Mouse (Mus musculus) kidney, embryonic 14.5 days (tissue): ENCODE measurements at regions not wholly inside any gene's neighbourhood (a gene's known extent, or its start where the extent isn't known, plus 50 kb on each side); places are given as distances from the start of the nearest gene placed in this dataset.

Source experiments
- ATAC-seq: fragments of 200-750 bp; cut with Nextera tagmentation; 2 replicates; pipeline ENCODE4 v1.8.0; 2017; ENCODE audit warnings: moderate number of reproducible peaks, mild to moderate bottlenecking, moderate TSS enrichment, moderate library complexity; ENCODE audit not compliant: low FRiP score, low TSS enrichment
- H3K27ac ChIP-seq: fragments of 300-500 bp; sonication (generic); 2 replicates; pipeline ENCODE4 v1.5.1; 2014; ENCODE audit warnings: low read depth, mild to moderate bottlenecking, low read length, moderate library complexity, mixed read lengths
- H3K27me3 ChIP-seq: fragments of 300-500 bp; sonication (generic); 2 replicates; pipeline ENCODE4 v1.6.1; 2014; ENCODE audit warnings: mild to moderate bottlenecking, low read length; ENCODE audit not compliant: control insufficient read depth, insufficient read depth
- H3K36me3 ChIP-seq: fragments of 300-500 bp; sonication (generic); 2 replicates; pipeline ENCODE4 v1.6.1; 2014; ENCODE audit warnings: low read length, mixed read lengths; ENCODE audit not compliant: control insufficient read depth, insufficient read depth
- H3K4me1 ChIP-seq: fragments of 300-500 bp; sonication (generic); 2 replicates; pipeline ENCODE4 v1.6.1; 2014; ENCODE audit warnings: low read length, mixed read lengths; ENCODE audit not compliant: control insufficient read depth, insufficient read depth
- H3K4me2 ChIP-seq: fragments of 300-500 bp; sonication (generic); replicated peaks from 2 replicates; pipeline ENCODE4 v1.6.1; 2014; ENCODE audit warnings: low read depth, mild to moderate bottlenecking, low read length
- H3K4me3 ChIP-seq: fragments of 300-500 bp; sonication (generic); 2 replicates; pipeline ENCODE4 v1.5.1; 2014; ENCODE audit warnings: mild to moderate bottlenecking, low read length
- H3K9ac ChIP-seq: fragments of 300-500 bp; sonication (generic); 2 replicates; pipeline ENCODE4 v1.6.1; 2014; ENCODE audit warnings: low read depth, mild to moderate bottlenecking, low read length, moderate library complexity
- H3K9me3 ChIP-seq: fragments of 300-500 bp; sonication (generic); 2 replicates; pipeline ENCODE4 v1.6.1; 2016; ENCODE audit warnings: low read length; ENCODE audit not compliant: control insufficient read depth
- WGBS: fragments of 180-500 bp; shearing (Covaris S2); extraction: QIAGEN DNeasy Blood & Tissue Kit; methylation state at CpG from one replicate; pipeline ENCODE4 v1.1.7; 2014; 5-methylcytosine and 5-hydroxymethylcytosine counted together

DNA sequence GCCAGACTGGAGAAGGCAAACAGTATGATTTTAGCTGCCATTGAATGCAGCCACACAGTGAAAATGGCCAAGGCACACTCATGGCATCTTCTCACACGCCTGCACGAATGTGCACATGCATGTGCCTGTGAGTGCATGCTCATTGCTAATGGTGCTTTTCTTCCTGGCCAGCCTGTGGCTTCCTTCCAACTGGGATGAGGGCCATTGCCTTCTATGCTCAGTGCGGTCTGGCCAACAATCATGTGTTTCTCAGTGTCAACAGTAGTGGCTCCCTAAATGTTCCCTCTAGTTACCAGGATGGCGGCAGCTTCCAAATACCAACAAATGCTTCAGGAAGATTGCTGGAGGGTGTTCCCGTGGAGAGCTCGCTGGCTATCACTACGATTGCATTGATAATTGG, 131.7 kb upstream of the Sall1 start:
- no peak overlapping the region for H3K4me2 ChIP-seq
- H3K4me1 ChIP-seq, result no peaks in the 10 kb centered on the region
- no peaks in the 10 kb centered on the region for H3K9me3 ChIP-seq
- H3K9ac ChIP-seq, result no peak overlapping the region
- WGBS, result 89% methylated on average over 7 of the region's 7 CpGs
- H3K36me3 ChIP-seq, result no peaks in the 10 kb centered on the region
- no peaks in the 10 kb centered on the region for H3K27me3 ChIP-seq
- no peak overlapping the region for H3K4me3 ChIP-seq
- ATAC-seq, result no peak
- no peak overlapping the region for H3K27ac ChIP-seq

DNA sequence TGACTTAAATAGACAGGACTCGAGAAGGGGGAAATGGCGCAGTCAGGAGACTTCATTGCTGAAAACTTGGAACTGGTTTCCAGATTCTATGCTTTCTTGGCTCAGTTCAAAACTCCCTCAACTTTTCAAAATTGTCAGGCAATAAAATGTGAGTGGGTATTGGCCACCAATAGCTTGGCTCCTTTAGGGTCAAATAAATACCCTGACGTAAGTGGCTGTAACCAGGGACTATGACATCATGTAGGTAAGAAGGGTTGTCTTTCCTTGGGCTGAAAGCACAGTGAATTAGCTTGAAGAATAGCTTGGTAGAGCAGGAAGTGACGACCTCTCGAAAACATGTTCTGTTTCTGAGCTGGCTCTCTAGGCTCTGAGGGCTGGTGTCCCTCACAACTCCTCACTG, 127.6 kb upstream of the Sall1 start:
- Histone ChIP-seq H3K4me1 (0 out of 2 replicates have a peak, but pooled peaks cover 8% of the 10 kb centered on the region), H3K9ac (no peak overlapping the region), H3K27me3 (no peaks in the 10 kb centered on the region), H3K9me3 (no peaks in the 10 kb centered on the region), H3K4me2 (no peak overlapping the region), H3K4me3 (no peak overlapping the region), H3K27ac (no peak overlapping the region), H3K36me3 (no peaks in the 10 kb centered on the region)
- ATAC-seq, result no peak
- 79% methylated on average over 5 of the region's 5 CpGs for WGBS

DNA sequence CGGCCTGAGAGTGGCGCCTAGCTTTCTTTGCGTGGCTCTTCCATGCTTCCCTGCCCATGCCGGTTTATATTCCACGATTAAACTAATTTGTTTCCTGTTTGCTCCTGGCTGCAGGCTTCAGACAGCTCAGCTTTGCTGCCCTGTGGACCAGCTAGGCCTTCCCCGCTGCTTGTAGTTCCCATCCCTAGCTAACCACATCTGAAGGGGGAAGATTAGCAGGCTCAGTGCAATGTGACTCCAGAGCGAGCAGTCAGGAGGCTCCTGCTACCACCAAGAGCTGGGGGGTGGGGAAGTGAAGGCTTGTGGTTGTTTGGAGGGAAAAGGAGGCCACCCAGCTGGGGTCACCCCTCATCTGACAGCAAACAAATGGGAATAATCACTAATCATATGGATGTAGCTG, 125.5 kb upstream of the Sall1 start:
- Histone ChIP-seq H3K4me2 (no peak overlapping the region), H3K4me1 (0 out of 2 replicates have a peak, but pooled peaks cover 8% of the 10 kb centered on the region), H3K9ac (no peak overlapping the region), H3K4me3 (no peak overlapping the region), H3K27ac (no peak overlapping the region), H3K27me3 (no peaks in the 10 kb centered on the region), H3K36me3 (no peaks in the 10 kb centered on the region), H3K9me3 (no peaks in the 10 kb centered on the region)
- ATAC-seq, result no peak
- WGBS, result 25% methylated on average over 7 of the region's 7 CpGs

- no peaks in the 10 kb centered on the region for H3K36me3 ChIP-seq
- no peak overlapping the region for H3K4me3 ChIP-seq
- no peak for ATAC-seq
- H3K27me3 ChIP-seq, result no peaks in the 10 kb centered on the region
- H3K4me1 ChIP-seq, result 0 out of 2 replicates have a peak, but pooled peaks cover 8% of the 10 kb centered on the region
- no peak overlapping the region for H3K9ac ChIP-seq
- 72% methylated on average over 4 of the region's 4 CpGs for WGBS
- H3K27ac ChIP-seq, result no peak overlapping the region
- H3K9me3 ChIP-seq, result no peaks in the 10 kb centered on the region
- no peak overlapping the region for H3K4me2 ChIP-seq
These were observed 123.1 kb upstream of the Sall1 start for GRCm38 (mm10) chr8:89167026-89167425.

DNA sequence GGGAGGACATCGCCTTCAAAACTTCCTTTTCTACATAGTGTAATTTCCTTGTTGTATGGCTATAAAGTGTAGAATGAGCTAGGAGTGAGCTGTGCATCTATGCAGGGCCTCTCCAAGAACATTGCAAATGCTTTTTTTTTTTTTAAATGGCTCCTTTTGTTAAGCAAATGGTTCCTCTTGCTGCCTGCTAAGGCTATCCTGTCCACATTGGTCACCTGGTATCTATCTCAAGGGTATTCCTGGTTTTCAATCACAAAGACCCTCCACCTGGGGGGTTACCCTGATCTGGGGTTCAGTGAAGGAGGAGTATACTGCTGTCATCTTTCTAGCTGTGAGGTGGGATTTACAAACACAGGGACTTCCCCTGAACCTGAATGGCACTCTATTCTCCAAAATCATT, 112.9 kb upstream of the Sall1 start:
- 86% methylated on average over 1 of the region's 1 CpGs for WGBS
- H3K9ac ChIP-seq, result no peak overlapping the region
- H3K27me3 ChIP-seq, result no peaks in the 10 kb centered on the region
- no peaks in the 10 kb centered on the region for H3K9me3 ChIP-seq
- no peak overlapping the region for H3K4me3 ChIP-seq
- no peak overlapping the region for H3K4me2 ChIP-seq
- H3K36me3 ChIP-seq, result no peaks in the 10 kb centered on the region
- H3K4me1 ChIP-seq, result no peaks in the 10 kb centered on the region
- H3K27ac ChIP-seq, result no peak overlapping the region
- no peak for ATAC-seq

DNA sequence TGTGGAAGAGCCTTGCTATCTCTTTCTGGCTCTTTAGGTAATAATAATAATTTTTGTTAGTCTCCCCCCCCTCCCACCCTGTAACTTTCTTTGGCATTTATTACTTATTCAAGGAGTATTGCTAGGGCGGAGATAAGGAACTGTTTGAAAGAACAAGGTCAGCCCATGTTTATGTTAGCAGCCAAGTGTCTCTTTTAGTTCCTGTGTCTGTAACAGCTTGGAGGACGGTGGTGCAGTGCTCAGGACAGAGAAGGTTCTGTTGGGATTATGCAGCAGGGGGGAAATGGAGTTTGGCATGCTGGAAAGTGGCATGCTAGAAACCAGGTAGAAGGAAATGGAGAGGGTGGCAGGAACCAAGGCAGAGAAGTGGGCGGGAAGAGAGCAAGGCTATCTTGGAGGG, 109.6 kb upstream of the Sall1 start:
- Histone ChIP-seq H3K4me1 (no peaks in the 10 kb centered on the region), H3K9ac (no peak overlapping the region), H3K4me3 (no peak overlapping the region), H3K4me2 (no peak overlapping the region), H3K27ac (no peak overlapping the region), H3K36me3 (no peaks in the 10 kb centered on the region), H3K9me3 (no peaks in the 10 kb centered on the region), H3K27me3 (no peaks in the 10 kb centered on the region)
- 50% methylated on average over 3 of the region's 3 CpGs for WGBS
- ATAC-seq, result no peak

DNA sequence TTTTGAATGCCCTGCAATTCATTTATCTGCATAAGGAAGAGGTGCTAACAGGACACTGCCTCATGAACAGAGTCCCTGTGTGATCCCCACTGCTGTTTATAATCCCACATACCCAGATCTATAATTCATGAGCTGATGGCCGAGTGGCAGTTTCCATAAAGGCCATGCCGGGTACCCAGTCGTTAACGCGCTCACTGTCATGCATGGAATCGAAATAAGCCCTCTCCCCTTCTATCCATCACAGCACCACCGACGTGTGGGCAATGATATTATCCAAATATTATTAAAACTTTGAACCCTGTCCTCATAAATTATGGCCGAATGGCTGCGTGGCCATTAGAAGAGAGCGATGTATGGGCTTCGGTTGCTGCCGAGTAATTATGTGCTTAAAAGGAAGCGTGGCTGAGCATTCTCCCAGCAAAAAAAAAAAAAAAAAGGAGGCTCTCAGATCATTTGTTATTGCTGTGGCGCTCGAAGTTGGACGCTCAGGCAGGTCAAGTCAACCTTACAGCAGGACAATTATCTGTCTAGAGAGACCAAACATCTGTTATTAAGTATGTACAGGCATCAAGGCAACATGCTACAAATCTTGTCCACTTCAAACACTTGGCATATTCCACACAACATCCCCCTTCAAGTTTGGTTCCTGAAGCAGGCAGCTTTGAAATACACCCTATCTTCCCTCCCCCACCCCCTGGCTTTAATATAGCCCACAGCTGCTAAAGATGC, 109.1 kb upstream of the Sall1 start:
- ATAC-seq, result peak; percentile 46; the same call in 1 of the 2 replicates
- Histone ChIP-seq H3K4me1 (no peaks in the 10 kb centered on the region), H3K27ac (no peak overlapping the region), H3K4me3 (no peak overlapping the region), H3K4me2 (no peak overlapping the region; the same call in 1 of the 2 replicates), H3K36me3 (no peaks in the 10 kb centered on the region), H3K9ac (no peak overlapping the region), H3K9me3 (no peaks in the 10 kb centered on the region), H3K27me3 (no peaks in the 10 kb centered on the region)
- 14% methylated on average over 17 of the region's 17 CpGs for WGBS

DNA sequence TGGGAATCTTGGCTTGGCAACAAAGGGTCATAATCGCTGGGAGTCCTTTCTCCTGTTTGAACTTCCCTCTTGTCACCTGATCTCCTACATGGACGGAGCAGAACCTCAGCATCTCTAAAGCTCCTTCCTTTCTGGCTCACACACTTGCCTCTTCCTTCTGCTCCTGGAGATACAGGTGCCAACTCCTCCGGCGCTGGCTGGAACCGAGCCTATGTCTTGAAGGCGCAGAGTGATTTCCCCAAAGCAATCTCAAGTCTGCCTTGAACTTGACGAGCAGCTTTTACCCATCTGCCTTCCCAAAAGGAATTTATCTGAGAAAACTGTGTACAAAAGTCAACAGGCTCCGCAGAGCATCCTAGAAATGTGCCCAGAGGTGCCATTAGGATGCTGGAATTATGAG, 108.4 kb upstream of the Sall1 start:
- WGBS, result 64% methylated on average over 8 of the region's 8 CpGs
- H3K4me2 ChIP-seq, result no peak overlapping the region

GRCm38 (mm10) chr8:89150952-89151351, 107.0 kb upstream of the Sall1 start:
- no peak overlapping the region for H3K4me3 ChIP-seq
- no peaks in the 10 kb centered on the region for H3K4me1 ChIP-seq
- WGBS, result 73% methylated on average over 2 of the region's 2 CpGs
- no peaks in the 10 kb centered on the region for H3K9me3 ChIP-seq
- H3K4me2 ChIP-seq, result no peak overlapping the region
- no peak overlapping the region for H3K9ac ChIP-seq
- no peak overlapping the region for H3K27ac ChIP-seq
- H3K36me3 ChIP-seq, result no peaks in the 10 kb centered on the region
- no peaks in the 10 kb centered on the region for H3K27me3 ChIP-seq
- no peak for ATAC-seq

More for the DNA sequence above, 108.4 kb upstream of the Sall1 start:
- no peak overlapping the region for H3K4me3 ChIP-seq
- no peaks in the 10 kb centered on the region for H3K27me3 ChIP-seq
- no peaks in the 10 kb centered on the region for H3K36me3 ChIP-seq
- H3K27ac ChIP-seq, result no peak overlapping the region
- no peak for ATAC-seq
- no peaks in the 10 kb centered on the region for H3K9me3 ChIP-seq
- no peaks in the 10 kb centered on the region for H3K4me1 ChIP-seq
- no peak overlapping the region for H3K9ac ChIP-seq
